In genomic region chr11:98550311-98550974, GRCm38 (mm10) we compare ENCODE assay signal across 9 mouse cellular contexts. TPM values are rescaled to one million over a fixed set of nuclear protein-coding genes. Genes with fewer than 3 reads are reported as not detected.
DNase-seq lines count a peak whose midpoint lies in the region; ATAC-seq and TF ChIP-seq lines count a peak whose summit lies in the region.
"Had no signal": no experiment of that assay in that cellular context is flagged by ENCODE, and none has a peak within 500 bp of the region (broad histone marks: within the 10 kb centered on the region; RNA-seq: fewer than 3 reads in every experiment).

No protein-coding gene starts in this region.

- TF ChIP-seq CTCF in left cerebral cortex, adult 2 months (IDR thresholded peaks at IDR 0.05): no peak

- 18% methylated on average over 20 of the region's 20 CpGs for WGBS in embryonic facial prominence, embryonic 15.5 days
- WGBS in limb, embryonic 12.5 days: 15% methylated on average over 20 of the region's 20 CpGs
- 20% methylated on average over 20 of the region's 20 CpGs for WGBS in neural tube, embryonic 12.5 days

- no peaks in the 10 kb centered on the region for H3K36me3 ChIP-seq in embryonic facial prominence, embryonic 15.5 days
- no peaks in the 10 kb centered on the region for H3K36me3 ChIP-seq in limb, embryonic 12.5 days
- H3K36me3 ChIP-seq in neural tube, embryonic 12.5 days: no peaks in the 10 kb centered on the region

- no peak for DNase-seq in left cerebral cortex, adult 2 months (ENCODE audit: extremely low spot score in 1 of 2, low spot score in 2 of 2)
- DNase-seq in left cerebral cortex, postnatal 36 days (ENCODE audit: low spot score in 2 of 2): no peak
- DNase-seq in left cerebral cortex, adult 18-20 months (ENCODE audit: low spot score in 2 of 2): no peak
- DNase-seq in right cerebral cortex, adult 18-20 months: no peak
- DNase-seq in gastrocnemius, postnatal 4 days (ENCODE audit: low spot score in 2 of 2): no peak

- H3K4me1 ChIP-seq in embryonic facial prominence, embryonic 15.5 days: peaks cover 14% of the 10 kb centered on the region
- H3K4me1 ChIP-seq in limb, embryonic 12.5 days (replicated peaks): peaks cover 5% of the 10 kb centered on the region
- peaks cover 9% of the 10 kb centered on the region; the same call in 1 of the 2 replicates for H3K4me1 ChIP-seq in neural tube, embryonic 12.5 days

- peaks cover 47% of the 10 kb centered on the region for H3K27me3 ChIP-seq in embryonic facial prominence, embryonic 15.5 days
- peaks cover 49% of the 10 kb centered on the region for H3K27me3 ChIP-seq in limb, embryonic 12.5 days
- H3K27me3 ChIP-seq in neural tube, embryonic 12.5 days (replicated peaks): peaks cover 51% of the 10 kb centered on the region

- peak overlapping the region; percentile 72 for H3K4me3 ChIP-seq in left cerebral cortex, adult 2 months
- peak overlapping the region; percentile 85 for H3K4me3 ChIP-seq in embryonic facial prominence, embryonic 15.5 days (replicated peaks)
- H3K4me3 ChIP-seq in limb, embryonic 12.5 days (replicated peaks): peak overlapping the region; percentile 70
- peak overlapping the region; percentile 63 for H3K4me3 ChIP-seq in neural tube, embryonic 12.5 days

- intact Hi-C loops in left cerebral cortex, adult 2 months (cut with DNase I): loop anchor here (2.0 kb wide), 1 partner anchor 36 kb away; the partner anchor contains the start of gene Ormdl3
- intact Hi-C loops in left cerebral cortex, postnatal 36 days (cut with DNase I): no loop called here

- no peak overlapping the region for H3K9ac ChIP-seq in embryonic facial prominence, embryonic 15.5 days
- peak overlapping the region; percentile 61; the same call in 1 of the 2 replicates for H3K9ac ChIP-seq in limb, embryonic 12.5 days (replicated peaks)
- H3K9ac ChIP-seq in neural tube, embryonic 12.5 days: peak overlapping the region; percentile 53; the same call in 1 of the 2 replicates

- no peak for ATAC-seq in embryonic facial prominence, embryonic 15.5 days (ENCODE audit: insufficient number of reproducible peaks, low FRiP score, low TSS enrichment, low read depth)
- no peak for ATAC-seq in limb, embryonic 12.5 days (ENCODE audit: insufficient number of reproducible peaks, insufficient read depth, low FRiP score, low TSS enrichment, low read depth)
- 0 out of 2 replicates have a peak, but pooled peaks have one; percentile 1 for ATAC-seq in neural tube, embryonic 12.5 days (ENCODE audit: low FRiP score, low read depth)

- peak overlapping the region; percentile 84 for H3K4me2 ChIP-seq in embryonic facial prominence, embryonic 15.5 days (replicated peaks)
- H3K4me2 ChIP-seq in limb, embryonic 12.5 days: peak overlapping the region; percentile 70
- H3K4me2 ChIP-seq in neural tube, embryonic 12.5 days (replicated peaks): peak overlapping the region; percentile 63

- H3K27ac ChIP-seq in left cerebral cortex, adult 2 months: peak overlapping the region; percentile 87
- H3K27ac ChIP-seq in embryonic facial prominence, embryonic 15.5 days (replicated peaks): 0 out of 2 replicates have a peak overlapping the region, but pooled peaks have one; percentile 85
- no peak overlapping the region for H3K27ac ChIP-seq in limb, embryonic 12.5 days
- H3K27ac ChIP-seq in neural tube, embryonic 12.5 days: no peak overlapping the region

- no peaks in the 10 kb centered on the region for H3K9me3 ChIP-seq in embryonic facial prominence, embryonic 15.5 days (replicated peaks)
- H3K9me3 ChIP-seq in limb, embryonic 12.5 days: no peaks in the 10 kb centered on the region
- no peaks in the 10 kb centered on the region for H3K9me3 ChIP-seq in neural tube, embryonic 12.5 days

RNA-seq across cellular contexts. Expression of gene Zpbp2, which starts 0.5 kb away (rescaled TPM):
- total RNA-seq in left cerebral cortex, adult 2 months (2021): not detected
- under 1 TPM in 1 of 2 experiments, not detected in 1; 0.20 TPM for total RNA-seq in left cerebral cortex, postnatal 36 days (2021)
- polyA plus RNA-seq in embryonic facial prominence, embryonic 15.5 days (2015; fragmentation: Nextera tagmentation; extraction: Ambion mirVana): 0.16 TPM in 1 of 2 replicates, not detected in the other
- polyA plus RNA-seq in limb, embryonic 12.5 days (2016; fragmentation: Nextera tagmentation; extraction: Ambion mirVana): 0.65 TPM in 1 of 2 replicates, not detected in the other
- 0.15 TPM in 1 of 2 replicates, not detected in the other for polyA plus RNA-seq in neural tube, embryonic 12.5 days (2016; fragmentation: Nextera tagmentation; extraction: Ambion mirVana)
- not detected for total RNA-seq in left cerebral cortex, adult 18-20 months (2021)
- total RNA-seq in gastrocnemius, postnatal 4 days (2021): not detected

RNA-seq across cellular contexts. Expression of gene Ikzf3, which starts 4.6 kb away (rescaled TPM):
- under 1 TPM; 0.11 to 0.33 TPM for total RNA-seq in left cerebral cortex, adult 2 months (2021)
- total RNA-seq in left cerebral cortex, postnatal 36 days (2021): not detected
- 0.33 and 0.67 TPM in 2 replicates for polyA plus RNA-seq in embryonic facial prominence, embryonic 15.5 days (2015; fragmentation: Nextera tagmentation; extraction: Ambion mirVana)
- 0.45 and 0.54 TPM in 2 replicates for polyA plus RNA-seq in limb, embryonic 12.5 days (2016; fragmentation: Nextera tagmentation; extraction: Ambion mirVana)
- 0.25 and 0.34 TPM in 2 replicates for polyA plus RNA-seq in neural tube, embryonic 12.5 days (2016; fragmentation: Nextera tagmentation; extraction: Ambion mirVana)
- total RNA-seq in left cerebral cortex, adult 18-20 months (2021): under 1 TPM; 0.33 TPM
- total RNA-seq in gastrocnemius, postnatal 4 days (2021): under 1 TPM; 0.54 to 0.74 TPM

RNA-seq across cellular contexts. Expression of gene Ormdl3, which starts 36.7 kb away (rescaled TPM):
- 10 to 100 TPM; 45.9 to 47.9 TPM for total RNA-seq in left cerebral cortex, adult 2 months (2021)
- total RNA-seq in left cerebral cortex, postnatal 36 days (2021): 10 to 100 TPM; 46.5 to 47.8 TPM
- polyA plus RNA-seq in embryonic facial prominence, embryonic 15.5 days (2015; fragmentation: Nextera tagmentation; extraction: Ambion mirVana): 76.4 and 87.3 TPM in 2 replicates
- 58.2 and 63.1 TPM in 2 replicates for polyA plus RNA-seq in limb, embryonic 12.5 days (2016; fragmentation: Nextera tagmentation; extraction: Ambion mirVana)
- polyA plus RNA-seq in neural tube, embryonic 12.5 days (2016; fragmentation: Nextera tagmentation; extraction: Ambion mirVana): 70.4 and 72.2 TPM in 2 replicates
- total RNA-seq in left cerebral cortex, adult 18-20 months (2021): 10 to 100 TPM; 46.0 to 49.4 TPM
- 10 to 100 TPM; 28.0 to 28.3 TPM for total RNA-seq in gastrocnemius, postnatal 4 days (2021)

RNA-seq across cellular contexts. Expression of gene Lrrc3c, which starts 47.6 kb away (rescaled TPM):
- total RNA-seq in left cerebral cortex, adult 2 months (2021): not detected
- total RNA-seq in left cerebral cortex, postnatal 36 days (2021): not detected
- not detected in 2 replicates for polyA plus RNA-seq in embryonic facial prominence, embryonic 15.5 days (2015; fragmentation: Nextera tagmentation; extraction: Ambion mirVana)
- not detected in 2 replicates for polyA plus RNA-seq in limb, embryonic 12.5 days (2016; fragmentation: Nextera tagmentation; extraction: Ambion mirVana)
- polyA plus RNA-seq in neural tube, embryonic 12.5 days (2016; fragmentation: Nextera tagmentation; extraction: Ambion mirVana): not detected in 2 replicates
- not detected for total RNA-seq in left cerebral cortex, adult 18-20 months (2021)
- not detected for total RNA-seq in gastrocnemius, postnatal 4 days (2021)
- polyA plus RNA-seq: brain, embryonic 14.5 days had no signal

Comparison
In these comparisons a context has a peak if more than half of its experiments do, and no peak if none do; other contexts are left out.
1. H3K27ac ChIP-seq: peak in left cerebral cortex, adult 2 months (single experiment) and embryonic facial prominence, embryonic 15.5 days (single experiment); none in limb, embryonic 12.5 days (single experiment) and neural tube, embryonic 12.5 days (single experiment).
2. Peak in every context shown above with its lines, with median percentiles within 50 percentile points of each other: H3K4me3 ChIP-seq and H3K4me2 ChIP-seq.